Comparison of ENCODE assay signal across 22 mouse cellular contexts in genomic region chr11:75559870-75560504, GRCm38 (mm10). TPM values are rescaled to one million over a fixed set of nuclear protein-coding genes. Genes with fewer than 3 reads are reported as not detected.
DNase-seq lines count a peak whose midpoint lies in the region; ATAC-seq and TF ChIP-seq lines count a peak whose summit lies in the region.
"Had no signal": no experiment of that assay in that cellular context is flagged by ENCODE, and none has a peak within 500 bp of the region (broad histone marks: within the 10 kb centered on the region; RNA-seq: fewer than 3 reads in every experiment).

No protein-coding gene starts in this region.

- WGBS in forebrain, embryonic 14.5 days, result 90% methylated on average over 8 of the region's 8 CpGs
- 94% methylated on average over 8 of the region's 8 CpGs for WGBS in forebrain, embryonic 11.5 days

- no peak for DNase-seq in forebrain, embryonic 14.5 days (ENCODE audit: low spot score)
- DNase-seq in forebrain, embryonic 11.5 days (ENCODE audit: low spot score), result no peak
- no peak for DNase-seq in left cerebral cortex, adult 2 months (ENCODE audit: extremely low spot score in 1 of 2, low spot score in 2 of 2)
- no peak for DNase-seq in left cerebral cortex, postnatal 4 days
- DNase-seq in right cerebral cortex, postnatal 36 days (ENCODE audit: low spot score in 2 of 2), result no peak
- no peak for DNase-seq in left cerebral cortex, postnatal 14 days (ENCODE audit: low spot score in 2 of 2)
- DNase-seq: adrenal gland, adult 2 months; gastrocnemius, postnatal 36 days; heart, postnatal 4 days; kidney, adult 8-10 months; kidney, postnatal 4 days; right cerebral cortex, postnatal 25 days had no signal

- H3K27me3 ChIP-seq in forebrain, embryonic 14.5 days (replicated peaks; ENCODE audit: control insufficient read depth, insufficient read depth, low read length), result no peaks in the 10 kb centered on the region
- no peaks in the 10 kb centered on the region for H3K27me3 ChIP-seq in forebrain, embryonic 11.5 days (ENCODE audit: control insufficient read depth, insufficient read depth, low read length)
- H3K27me3 ChIP-seq: embryonic facial prominence, embryonic 12.5 days; megakaryocyte, embryonic 14.5 days; neural tube, embryonic 12.5 days had no signal

- H3K4me1 ChIP-seq in forebrain, embryonic 14.5 days (ENCODE audit: control insufficient read depth, insufficient read depth, low read length), result no peaks in the 10 kb centered on the region
- no peaks in the 10 kb centered on the region for H3K4me1 ChIP-seq in forebrain, embryonic 11.5 days (replicated peaks; ENCODE audit: control insufficient read depth, insufficient read depth, low read length)
- H3K4me1 ChIP-seq in bone marrow macrophage, adult 2 months (ENCODE audit: control insufficient read depth, insufficient read depth, low read length), result peaks cover 60% of the 10 kb centered on the region
- H3K4me1 ChIP-seq: embryonic facial prominence, embryonic 12.5 days; neural tube, embryonic 12.5 days had no signal

- no peak overlapping the region for H3K4me3 ChIP-seq in forebrain, embryonic 14.5 days (ENCODE audit: low read depth, low read length)
- no peak overlapping the region for H3K4me3 ChIP-seq in forebrain, embryonic 11.5 days (ENCODE audit: low read depth, low read length)
- no peak overlapping the region for H3K4me3 ChIP-seq in left cerebral cortex, adult 2 months
- H3K4me3 ChIP-seq in bone marrow macrophage, adult 2 months (ENCODE audit: insufficient read depth, low read length), result no peak overlapping the region
- H3K4me3 ChIP-seq: embryonic facial prominence, embryonic 12.5 days; heart, embryonic 10.5 days; limb, embryonic 10.5 days; megakaryocyte, embryonic 14.5 days; neural tube, embryonic 12.5 days had no signal

- H3K4me2 ChIP-seq in forebrain, embryonic 14.5 days (ENCODE audit: low read length), result no peak overlapping the region
- no peak overlapping the region for H3K4me2 ChIP-seq in forebrain, embryonic 11.5 days (ENCODE audit: low read depth, low read length, severe bottlenecking)
- H3K4me2 ChIP-seq: embryonic facial prominence, embryonic 12.5 days; liver, embryonic 11.5 days; neural tube, embryonic 12.5 days had no signal

- H3K9me3 ChIP-seq in forebrain, embryonic 14.5 days (replicated peaks; ENCODE audit: control insufficient read depth, low read length), result no peaks in the 10 kb centered on the region
- H3K9me3 ChIP-seq in forebrain, embryonic 11.5 days (ENCODE audit: control insufficient read depth, low read length), result no peaks in the 10 kb centered on the region
- H3K9me3 ChIP-seq: embryonic facial prominence, embryonic 12.5 days; heart, embryonic 10.5 days; limb, embryonic 10.5 days; neural tube, embryonic 12.5 days had no signal

- H3K36me3 ChIP-seq in forebrain, embryonic 14.5 days (ENCODE audit: control insufficient read depth, insufficient read depth, low read length), result peaks cover 15% of the 10 kb centered on the region; the same call in 1 of the 2 replicates
- no peaks in the 10 kb centered on the region for H3K36me3 ChIP-seq in forebrain, embryonic 11.5 days (ENCODE audit: control insufficient read depth, insufficient read depth, low read length)
- H3K36me3 ChIP-seq: embryonic facial prominence, embryonic 12.5 days had no signal

- no peak for TF ChIP-seq POLR2A in bone marrow macrophage, adult 2 months (IDR thresholded peaks at IDR 0.05; ENCODE audit: borderline replicate concordance, low read depth, low read length)

- no peak for TF ChIP-seq CTCF in left cerebral cortex, adult 2 months (IDR thresholded peaks at IDR 0.05)
- TF ChIP-seq CTCF in bone marrow macrophage, adult 2 months (IDR thresholded peaks at IDR 0.05; ENCODE audit: low read depth, low read length), result no peak

- no peak overlapping the region for H3K9ac ChIP-seq in forebrain, embryonic 14.5 days (ENCODE audit: low read length)
- no peak overlapping the region for H3K9ac ChIP-seq in forebrain, embryonic 11.5 days (ENCODE audit: low read length)
- H3K9ac ChIP-seq: embryonic facial prominence, embryonic 12.5 days; neural tube, embryonic 12.5 days had no signal

- intact Hi-C loops in left cerebral cortex, adult 2 months (cut with DNase I), result no loop called here
- intact Hi-C loops in left cerebral cortex, postnatal 4 days (cut with DNase I), result no loop called here
- intact Hi-C loops in left cerebral cortex, postnatal 14 days (cut with DNase I), result no loop called here

- 0 out of 2 replicates have a peak overlapping the region, but pooled peaks have one; percentile 27 for H3K27ac ChIP-seq in forebrain, embryonic 14.5 days (ENCODE audit: low read depth, low read length)
- H3K27ac ChIP-seq in forebrain, embryonic 11.5 days (ENCODE audit: low read depth, low read length), result no peak overlapping the region
- H3K27ac ChIP-seq in left cerebral cortex, adult 2 months, result peak overlapping the region; percentile 55
- H3K27ac ChIP-seq in bone marrow macrophage, adult 2 months (ENCODE audit: insufficient read depth, low read depth, low read length), result peak overlapping the region; percentile 41
- H3K27ac ChIP-seq: heart, embryonic 10.5 days; neural tube, embryonic 12.5 days had no signal

- no peak for ATAC-seq in forebrain, embryonic 14.5 days
- ATAC-seq in forebrain, embryonic 11.5 days (replicated peaks; ENCODE audit: low FRiP score), result no peak
- ATAC-seq in megakaryocyte progenitor cell, adult 5-6 weeks (replicated peaks; ENCODE audit: poor library complexity), result peak; percentile 34; the same call in 1 of the 2 replicates
- ATAC-seq: hindbrain, embryonic 16.5 days had no signal

RNA-seq across cellular contexts. Expression of gene Pitpna, which starts 27.9 kb away (rescaled TPM):
- 94.2 and 101 TPM in 2 replicates for polyA plus RNA-seq in forebrain, embryonic 14.5 days (2014; fragmentation: Nextera tagmentation; extraction: Ambion mirVana)
- polyA plus RNA-seq in forebrain, embryonic 11.5 days (2014; fragmentation: Nextera tagmentation; extraction: Ambion mirVana), result 79.5 and 88.5 TPM in 2 replicates
- 100 to 1,000 TPM; 329 to 332 TPM for total RNA-seq in left cerebral cortex, adult 2 months (2021)
- total RNA-seq in left cerebral cortex, postnatal 4 days (2021), result 100 to 1,000 TPM; 249 to 259 TPM
- 512 TPM in 2 replicates for polyA plus RNA-seq in bone marrow macrophage, adult 2 months (2012; ENCODE audit: insufficient read depth, insufficient read length, missing spikeins)
- 166 and 176 TPM in 2 replicates for total RNA-seq in megakaryocyte progenitor cell, adult 5-6 weeks (2015)
- 70.3 and 82.4 TPM in 2 replicates for total RNA-seq in megakaryocyte progenitor cell, adult 5-6 weeks (2017)
- 100 to 1,000 TPM; 336 to 338 TPM for total RNA-seq in left cerebral cortex, postnatal 14 days (2021)

RNA-seq across cellular contexts. Expression of gene Slc43a2, which starts 28.5 kb away (rescaled TPM):
- 6.5 and 9.1 TPM in 2 replicates for polyA plus RNA-seq in forebrain, embryonic 14.5 days (2014; fragmentation: Nextera tagmentation; extraction: Ambion mirVana)
- 5.5 and 7.5 TPM in 2 replicates for polyA plus RNA-seq in forebrain, embryonic 11.5 days (2014; fragmentation: Nextera tagmentation; extraction: Ambion mirVana)
- 10 to 100 TPM; 56.7 to 57.0 TPM for total RNA-seq in left cerebral cortex, adult 2 months (2021)
- total RNA-seq in left cerebral cortex, postnatal 4 days (2021), result 10 to 100 TPM; 43.5 to 51.1 TPM
- 202 and 231 TPM in 2 replicates for polyA plus RNA-seq in bone marrow macrophage, adult 2 months (2012; ENCODE audit: insufficient read depth, insufficient read length, missing spikeins)
- total RNA-seq in megakaryocyte progenitor cell, adult 5-6 weeks (2015), result 8.6 and 12.2 TPM in 2 replicates
- total RNA-seq in megakaryocyte progenitor cell, adult 5-6 weeks (2017), result 8.9 and 9.9 TPM in 2 replicates
- total RNA-seq in left cerebral cortex, postnatal 14 days (2021), result 10 to 100 TPM; 53.0 to 61.5 TPM

RNA-seq across cellular contexts. Expression of gene Scarf1, which starts 46.6 kb away (rescaled TPM):
- 2.7 and 3.4 TPM in 2 replicates for polyA plus RNA-seq in forebrain, embryonic 14.5 days (2014; fragmentation: Nextera tagmentation; extraction: Ambion mirVana)
- 4.2 TPM in 2 replicates for polyA plus RNA-seq in forebrain, embryonic 11.5 days (2014; fragmentation: Nextera tagmentation; extraction: Ambion mirVana)
- 1 to 10 TPM; 1.3 to 1.6 TPM for total RNA-seq in left cerebral cortex, adult 2 months (2021)
- total RNA-seq in left cerebral cortex, postnatal 4 days (2021), result 1 to 10 TPM; 3.0 to 3.5 TPM
- polyA plus RNA-seq in bone marrow macrophage, adult 2 months (2012; ENCODE audit: insufficient read depth, insufficient read length, missing spikeins), result 32.8 and 33.5 TPM in 2 replicates
- 1.7 and 3.0 TPM in 2 replicates for total RNA-seq in megakaryocyte progenitor cell, adult 5-6 weeks (2015)
- 2.4 and 3.7 TPM in 2 replicates for total RNA-seq in megakaryocyte progenitor cell, adult 5-6 weeks (2017)
- total RNA-seq in left cerebral cortex, postnatal 14 days (2021), result 1 to 10 TPM; 3.0 to 3.3 TPM
- total RNA-seq: monocyte, adult 5-6 weeks had no signal

RNA-seq across cellular contexts. Expression of gene Rilp, which starts 50.1 kb away (rescaled TPM):
- polyA plus RNA-seq in forebrain, embryonic 14.5 days (2014; fragmentation: Nextera tagmentation; extraction: Ambion mirVana), result 0.77 and 0.86 TPM in 2 replicates
- 0.28 and 0.69 TPM in 2 replicates for polyA plus RNA-seq in forebrain, embryonic 11.5 days (2014; fragmentation: Nextera tagmentation; extraction: Ambion mirVana)
- total RNA-seq in left cerebral cortex, adult 2 months (2021), result 1 to 10 TPM in 1 of 2 experiments, under 1 TPM in 1; 0.91 to 1.4 TPM
- 1 to 10 TPM; 1.8 to 1.9 TPM for total RNA-seq in left cerebral cortex, postnatal 4 days (2021)
- 12.8 and 15.9 TPM in 2 replicates for polyA plus RNA-seq in bone marrow macrophage, adult 2 months (2012; ENCODE audit: insufficient read depth, insufficient read length, missing spikeins)
- total RNA-seq in megakaryocyte progenitor cell, adult 5-6 weeks (2015), result 0.64 TPM in 1 of 2 replicates, not detected in the other
- total RNA-seq in megakaryocyte progenitor cell, adult 5-6 weeks (2017), result 0.24 TPM in 1 of 2 replicates, not detected in the other
- 1 to 10 TPM; 2.0 to 2.5 TPM for total RNA-seq in left cerebral cortex, postnatal 14 days (2021)
